Mouse (Mus musculus): ENCODE results near the gene Sptb.

The Sptb gene

GRCm38 (mm10) chr12:76605837-76606236 lies 104.5 kb downstream of the Sptb start:
- no peak for DNase-seq (ENCODE audit: low spot score)

GRCm38 (mm10) chr12:76604546-76604945 lies 105.8 kb downstream of the Sptb start:
- no peak for DNase-seq (ENCODE audit: low spot score)

- no peak for DNase-seq (ENCODE audit: low spot score)
Observed at GRCm38 (mm10) chr12:76603779-76604178, 106.6 kb downstream of the Sptb start.

- no peak for DNase-seq (ENCODE audit: low spot score)
Observed at GRCm38 (mm10) chr12:76598196-76598928, 112.0 kb downstream of the Sptb start.

- no peak for DNase-seq (ENCODE audit: low spot score)
Observed at GRCm38 (mm10) chr12:76597577-76598100, 112.7 kb downstream of the Sptb start.

- peak; percentile 70 for DNase-seq (ENCODE audit: low spot score)
Observed at GRCm38 (mm10) chr12:76596292-76597023, 113.9 kb downstream of the Sptb start.

GRCm38 (mm10) chr12:76595830-76596229 lies 114.5 kb downstream of the Sptb start:
- no peak for DNase-seq (ENCODE audit: low spot score)

- no peak for DNase-seq (ENCODE audit: low spot score)
Observed at GRCm38 (mm10) chr12:76594556-76594955, 115.8 kb downstream of the Sptb start.

- DNase-seq (ENCODE audit: low spot score) = peak; percentile 59
Observed at GRCm38 (mm10) chr12:76593839-76594322, 116.5 kb downstream of the Sptb start.

GRCm38 (mm10) chr12:76593254-76593653 lies 117.1 kb downstream of the Sptb start:
- no peak for DNase-seq (ENCODE audit: low spot score)

- no peak for DNase-seq (ENCODE audit: low spot score)
Observed at GRCm38 (mm10) chr12:76592213-76592612, 118.1 kb downstream of the Sptb start.

GRCm38 (mm10) chr12:76591037-76591436 lies 119.3 kb downstream of the Sptb start:
- no peak for DNase-seq (ENCODE audit: low spot score)

GRCm38 (mm10) chr12:76589531-76589930 lies 120.8 kb downstream of the Sptb start:
- DNase-seq (ENCODE audit: low spot score) = no peak

- DNase-seq (ENCODE audit: low spot score) = no peak
Observed at GRCm38 (mm10) chr12:76587357-76587756, 123.0 kb downstream of the Sptb start.

- DNase-seq (ENCODE audit: low spot score) = no peak
Observed at GRCm38 (mm10) chr12:76585028-76585427, 125.3 kb downstream of the Sptb start.

- no peak for DNase-seq (ENCODE audit: low spot score)
Observed at GRCm38 (mm10) chr12:76583454-76583853, 126.9 kb downstream of the Sptb start.

- no peak for DNase-seq (ENCODE audit: low spot score)
Observed at GRCm38 (mm10) chr12:76582841-76583240, 127.5 kb downstream of the Sptb start.

GRCm38 (mm10) chr12:76582139-76582538 lies 128.2 kb downstream of the Sptb start:
- DNase-seq (ENCODE audit: low spot score) = no peak

GRCm38 (mm10) chr12:76579806-76580205 lies 130.5 kb downstream of the Sptb start:
- DNase-seq (ENCODE audit: low spot score) = no peak

- DNase-seq (ENCODE audit: low spot score) = no peak
Observed at GRCm38 (mm10) chr12:76578465-76578864, 131.9 kb downstream of the Sptb start.

- DNase-seq (ENCODE audit: low spot score) = no peak
Observed at GRCm38 (mm10) chr12:76577858-76578257, 132.5 kb downstream of the Sptb start.

- no peak for DNase-seq (ENCODE audit: low spot score)
Observed at GRCm38 (mm10) chr12:76576806-76577205, 133.5 kb downstream of the Sptb start.

GRCm38 (mm10) chr12:76576061-76576460 lies 134.3 kb downstream of the Sptb start:
- DNase-seq (ENCODE audit: low spot score) = no peak

All from layer of hippocampus, adult 9-10 months (tissue).